Mouse (Mus musculus) NIH3T3 (cell line): ENCODE measurements around the gene 6430531B16Rik.
A peak's percentile ranks its signal among the peaks of the same experiment; 100 is the strongest.

Experiments
- DNase-seq: peaks from one replicate; pipeline ENCODE4 v3.0.0-alpha.2; 2012; ENCODE audit warnings: low read depth

Gene 6430531B16Rik

GRCm38 (mm10) chr7:139978278-139978892 lies at the start of gene 6430531B16Rik:
6430531B16Rik (minus strand) TSS chr7:139978755.
- DNase-seq, result no peak

GRCm38 (mm10) chr7:140011336-140011735 lies 32.8 kb upstream of the 6430531B16Rik start:
- DNase-seq, result no peak

GRCm38 (mm10) chr7:140007781-140008180 lies 29.2 kb upstream of the 6430531B16Rik start:
- DNase-seq, result no peak

- no peak for DNase-seq
Measured at GRCm38 (mm10) chr7:140006861-140007611, 28.5 kb upstream of the 6430531B16Rik start.

DNA sequence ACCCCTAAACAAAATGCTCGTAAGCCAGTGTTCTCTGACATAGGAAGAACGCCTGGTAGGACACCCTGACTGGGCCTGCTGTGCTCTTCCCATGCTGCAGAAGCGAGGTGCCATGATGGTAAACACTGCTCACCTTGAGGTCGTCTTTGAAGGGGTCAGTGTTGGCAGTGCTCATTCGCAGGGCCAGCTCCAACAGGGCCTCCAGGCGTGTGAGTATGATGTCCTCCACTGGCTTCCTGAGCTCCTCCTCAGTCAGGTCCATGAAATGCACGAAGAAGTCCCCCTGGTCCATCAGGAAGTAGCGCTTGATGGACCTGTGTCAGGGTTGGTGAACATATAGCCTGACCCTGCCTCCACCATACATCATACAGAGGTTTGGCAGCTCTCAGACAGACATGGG lies 26.1 kb upstream of the 6430531B16Rik start:
- DNase-seq, result no peak

DNA sequence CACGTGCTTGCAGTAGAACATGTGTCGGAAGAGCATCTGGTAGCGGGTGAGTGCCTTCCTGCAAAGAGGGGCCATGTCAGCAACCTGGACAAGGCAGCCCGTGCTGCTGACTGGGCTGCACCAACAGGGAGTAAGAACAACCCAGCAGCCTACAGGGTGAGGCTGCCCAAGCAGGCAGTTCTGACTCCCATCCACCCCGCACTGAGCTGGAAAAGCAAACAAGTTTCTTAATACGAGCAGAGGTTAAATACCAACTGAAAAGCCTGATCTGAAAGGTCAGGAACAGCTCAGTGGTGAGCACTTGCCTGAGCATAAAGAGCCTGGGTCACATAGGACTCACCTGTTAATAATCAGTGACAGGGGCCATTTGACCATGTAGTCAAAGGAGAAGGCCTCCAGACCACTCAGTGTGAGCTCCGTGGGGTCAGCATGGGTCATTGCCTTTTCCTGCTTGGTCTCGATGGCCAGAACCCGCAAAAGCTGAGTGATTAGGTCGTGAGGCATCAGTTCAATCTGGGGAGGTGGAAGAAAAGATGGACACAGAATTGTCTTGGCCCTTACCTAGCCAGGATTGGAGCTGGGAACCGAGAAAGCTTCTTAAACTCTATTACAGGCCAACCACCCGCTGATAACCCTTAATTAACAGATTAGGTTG lies 22.7 kb upstream of the 6430531B16Rik start:
- DNase-seq, result no peak

DNA sequence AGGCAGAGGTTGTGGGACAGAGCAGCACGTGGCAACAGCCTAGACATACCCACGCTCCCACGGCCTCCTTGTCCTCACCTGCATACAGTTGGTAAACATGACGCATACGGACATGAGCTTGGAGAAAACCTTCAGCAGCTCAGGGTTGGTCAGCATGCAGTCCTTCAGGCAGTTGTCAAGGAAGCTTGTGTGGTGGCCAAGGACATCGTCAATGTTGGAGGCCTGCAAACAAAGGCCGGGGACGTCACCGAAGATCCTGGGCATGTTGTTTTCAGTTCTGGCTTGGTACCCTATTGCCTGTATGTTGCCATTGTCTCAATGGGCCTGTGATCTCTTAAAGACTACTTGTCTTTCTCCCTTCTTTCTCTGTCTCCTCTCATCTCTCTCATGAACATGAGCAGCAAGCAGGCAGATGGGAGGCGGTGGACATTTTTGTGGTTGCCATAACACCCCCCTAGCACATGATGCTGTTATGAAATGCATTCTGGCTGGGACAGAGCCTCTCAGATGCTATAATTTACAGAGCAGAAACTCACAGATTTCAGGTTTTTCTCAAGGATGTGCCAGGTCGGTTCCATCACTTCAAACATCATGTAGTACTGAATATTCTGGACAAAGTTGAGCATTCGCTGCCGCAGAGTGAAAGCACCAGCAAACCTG lies 20.3 kb upstream of the 6430531B16Rik start:
- DNase-seq, result no peak

GRCm38 (mm10) chr7:139994676-139995075 lies 16.1 kb upstream of the 6430531B16Rik start:
- DNase-seq, result peak; percentile 87

DNA sequence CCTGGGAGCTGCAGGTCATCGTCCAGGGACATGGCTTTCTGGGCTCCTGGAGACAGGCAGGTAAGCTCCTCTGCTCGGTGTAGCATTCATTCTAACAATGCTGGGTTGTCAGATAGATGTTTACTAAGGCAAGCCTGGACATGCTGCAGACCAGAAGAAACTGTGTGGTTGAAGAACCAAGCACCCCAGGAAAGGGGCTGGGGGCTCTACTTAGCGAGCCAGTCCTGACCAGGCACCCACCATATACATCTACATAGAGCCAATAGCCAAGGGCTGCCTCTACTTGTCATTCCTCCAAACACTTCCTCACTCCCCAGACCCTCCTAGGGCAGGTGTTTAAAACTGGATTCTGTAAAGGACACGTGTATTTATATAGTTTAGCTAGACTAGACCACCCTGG lies 15.6 kb upstream of the 6430531B16Rik start:
- no peak for DNase-seq

DNA sequence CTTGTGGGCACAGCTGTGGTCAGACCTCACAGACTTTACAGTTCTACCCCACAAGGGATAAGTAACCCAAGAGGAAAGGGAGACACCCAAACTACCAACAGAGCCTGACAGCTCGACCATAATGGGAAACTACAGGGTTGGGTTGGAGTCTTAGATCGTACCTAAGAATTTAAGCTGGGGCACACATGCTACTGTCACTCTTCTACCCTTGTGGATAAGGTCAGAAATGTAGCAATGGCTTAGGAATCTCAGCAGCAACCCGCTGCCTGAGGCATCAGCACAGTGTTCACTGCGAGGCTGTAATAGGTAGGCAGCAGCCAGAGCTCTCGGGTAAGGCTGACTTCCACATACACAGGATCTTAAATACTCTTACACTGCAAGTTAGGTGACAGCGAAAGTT lies 15.0 kb upstream of the 6430531B16Rik start:
- no peak for DNase-seq

- no peak for DNase-seq
Measured at GRCm38 (mm10) chr7:139992406-139992805, 13.9 kb upstream of the 6430531B16Rik start, which contains the start of gene Adam8. Adam8 (minus strand) TSS chr7:139992562.

DNA sequence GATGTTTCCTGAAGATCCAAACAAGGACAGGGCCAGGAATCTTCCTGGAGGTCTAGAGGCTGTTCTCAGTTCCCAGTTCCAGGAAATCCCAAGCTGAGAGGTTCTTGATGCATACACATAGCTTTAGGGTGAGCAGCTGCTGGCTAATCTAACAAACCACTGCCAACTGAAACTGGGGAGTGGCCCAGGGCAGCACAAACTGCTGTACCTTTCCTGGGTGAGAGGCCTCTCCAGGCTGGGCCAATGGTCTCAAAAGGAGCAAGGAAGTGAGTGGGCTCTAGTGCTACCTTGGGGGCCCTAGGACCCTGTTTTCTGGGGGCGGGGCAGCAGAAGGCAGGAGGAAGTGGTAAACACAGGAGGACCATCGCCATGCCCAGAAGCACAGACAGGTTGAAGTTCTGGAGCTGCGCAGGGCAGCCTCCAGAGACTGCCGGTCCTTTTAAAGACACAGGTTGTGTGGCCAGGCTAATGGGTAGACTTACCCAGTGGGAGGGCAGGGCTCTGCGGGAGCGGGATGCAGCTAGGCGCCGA lies 12.4 kb upstream of the 6430531B16Rik start:
- peak; percentile 31 for DNase-seq

GRCm38 (mm10) chr7:139988272-139988671 lies 9.7 kb upstream of the 6430531B16Rik start:
- DNase-seq, result no peak

DNA sequence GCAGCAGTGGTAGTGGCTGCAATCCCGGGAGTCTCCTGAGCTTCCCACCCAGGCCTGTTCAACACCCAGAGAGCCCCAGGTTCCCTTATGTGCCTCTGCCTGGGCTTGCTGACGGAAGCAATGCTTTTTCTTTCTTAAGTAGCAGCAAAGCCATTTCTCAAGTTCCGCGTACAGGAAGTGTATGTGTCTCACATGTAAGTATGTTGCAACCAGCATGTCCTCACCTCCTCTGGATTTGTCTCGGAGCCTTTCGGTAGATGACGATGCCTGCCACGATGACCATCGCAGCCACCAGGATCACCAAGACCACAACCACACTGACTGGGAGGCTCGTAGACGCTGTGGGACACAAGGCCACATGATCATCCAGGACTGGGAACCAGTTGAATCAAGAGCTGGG lies 6.0 kb upstream of the 6430531B16Rik start:
- DNase-seq, result no peak

DNA sequence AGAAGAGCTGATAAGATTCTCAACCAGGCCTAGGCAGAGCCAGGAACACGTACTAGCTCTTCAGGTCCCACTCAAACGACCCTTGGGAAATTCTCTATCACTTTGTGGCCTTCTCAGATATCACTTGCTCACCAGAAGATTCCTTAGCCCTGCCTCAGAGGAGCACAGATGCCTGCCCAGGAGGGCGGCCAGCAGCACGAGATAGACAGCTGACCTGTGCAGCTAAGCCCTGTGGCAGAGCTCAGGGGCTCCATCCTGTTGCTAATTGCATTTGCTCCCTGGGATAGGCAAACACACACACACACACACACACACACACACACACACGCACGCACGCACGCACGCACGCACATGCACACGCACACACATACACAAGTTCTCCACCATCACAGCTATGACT lies 3.5 kb upstream of the 6430531B16Rik start:
- DNase-seq, result no peak

GRCm38 (mm10) chr7:139980778-139981177 lies 2.2 kb upstream of the 6430531B16Rik start:
- DNase-seq, result peak; percentile 67

DNA sequence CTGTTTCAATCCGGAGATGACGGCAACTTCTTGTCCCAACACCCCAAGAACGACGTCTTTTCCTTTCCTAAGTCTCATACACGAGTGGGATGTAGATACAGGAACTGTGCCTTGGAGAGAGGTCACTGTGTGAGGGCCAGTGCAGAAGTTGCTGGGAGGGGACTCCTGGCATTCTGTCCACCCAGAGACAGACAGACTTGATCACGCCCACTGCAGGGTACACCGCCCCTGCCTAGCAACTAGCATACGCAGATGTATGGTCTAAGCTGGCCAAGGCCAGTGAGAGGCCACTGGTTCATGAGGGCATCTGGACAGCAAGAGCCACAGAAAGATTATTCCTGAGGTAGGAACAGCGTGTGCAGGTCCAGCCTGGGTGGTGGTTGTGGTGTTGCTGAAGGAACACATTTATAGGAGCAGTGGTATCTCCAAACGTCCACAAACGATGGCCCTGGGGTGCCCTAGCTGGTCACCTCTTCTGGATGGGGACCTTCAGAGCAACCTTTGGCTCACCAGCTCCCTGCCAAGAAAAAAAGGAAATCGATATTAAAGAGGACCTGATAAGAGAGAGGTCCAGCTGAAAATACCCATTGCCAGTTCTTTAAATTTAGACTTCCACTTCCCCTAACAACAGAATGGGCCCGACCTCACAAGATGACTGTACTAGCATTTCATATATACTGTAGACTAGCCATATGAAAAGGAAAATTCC lies 610 bp upstream of the 6430531B16Rik start:
- DNase-seq, result no peak

DNA sequence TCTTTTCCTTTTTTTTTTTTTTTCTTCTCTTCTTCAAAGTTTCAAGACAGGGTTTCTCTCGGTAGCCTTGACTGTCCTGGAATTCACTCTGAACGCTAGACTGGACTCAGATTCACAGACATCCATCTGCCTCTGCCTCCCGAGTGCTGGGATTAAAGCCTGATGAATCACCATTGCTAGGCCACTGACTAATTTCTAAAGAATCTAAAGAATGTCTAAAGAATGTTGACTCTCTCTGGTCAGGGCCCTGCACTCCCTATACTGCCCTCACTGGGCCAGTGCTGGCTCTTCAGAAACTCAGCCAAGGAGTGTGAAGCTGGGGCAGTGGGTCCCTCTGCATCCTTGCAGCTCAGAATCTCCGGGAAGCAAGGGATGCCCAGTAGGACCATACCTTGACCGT lies 3.1 kb downstream of the 6430531B16Rik start:
- DNase-seq, result peak; percentile 16

DNA sequence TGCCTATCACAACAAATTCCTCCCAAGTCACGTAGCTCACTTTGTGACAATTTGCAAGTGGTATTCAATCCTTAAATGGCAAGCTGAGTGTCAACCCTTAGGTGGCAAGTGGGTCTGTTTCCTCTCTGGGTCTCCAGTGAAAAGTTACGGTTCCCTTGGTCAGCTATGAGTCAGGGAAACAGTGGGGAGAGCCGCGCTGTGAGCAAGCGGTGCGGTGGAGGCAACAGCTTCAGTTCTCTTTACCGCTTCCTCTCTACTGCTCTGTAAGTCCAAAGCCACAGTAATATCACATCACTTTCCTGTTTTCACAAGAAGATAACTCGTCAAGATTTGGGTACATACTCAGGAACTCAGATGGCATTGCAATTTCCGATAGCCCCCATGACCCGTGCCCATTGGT lies 4.2 kb downstream of the 6430531B16Rik start:
- DNase-seq, result no peak

DNA sequence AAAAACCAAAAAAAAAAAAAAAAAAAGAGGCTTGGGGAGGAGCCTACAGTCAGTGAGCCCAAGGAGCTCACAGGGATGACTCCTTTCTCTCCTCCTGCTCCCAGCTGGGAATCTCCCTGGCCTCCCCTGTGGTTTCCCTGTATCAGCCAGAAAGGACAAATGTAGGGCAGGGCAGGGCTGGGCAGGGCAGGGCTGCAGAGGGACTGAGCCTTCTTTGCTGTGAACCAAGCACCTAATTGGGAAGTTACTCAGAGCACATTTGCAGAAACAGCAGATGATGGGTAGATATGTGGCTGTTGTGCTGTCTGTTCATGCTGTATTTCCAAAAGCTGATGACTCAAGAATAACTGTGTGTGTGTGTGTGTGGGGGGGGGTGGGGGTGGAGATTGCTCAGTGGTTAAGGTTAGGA lies 5.6 kb downstream of the 6430531B16Rik start:
- DNase-seq, result peak; percentile 64

- peak; percentile 84 for DNase-seq
Measured at GRCm38 (mm10) chr7:139971436-139971835, 7.1 kb downstream of the 6430531B16Rik start.

DNA sequence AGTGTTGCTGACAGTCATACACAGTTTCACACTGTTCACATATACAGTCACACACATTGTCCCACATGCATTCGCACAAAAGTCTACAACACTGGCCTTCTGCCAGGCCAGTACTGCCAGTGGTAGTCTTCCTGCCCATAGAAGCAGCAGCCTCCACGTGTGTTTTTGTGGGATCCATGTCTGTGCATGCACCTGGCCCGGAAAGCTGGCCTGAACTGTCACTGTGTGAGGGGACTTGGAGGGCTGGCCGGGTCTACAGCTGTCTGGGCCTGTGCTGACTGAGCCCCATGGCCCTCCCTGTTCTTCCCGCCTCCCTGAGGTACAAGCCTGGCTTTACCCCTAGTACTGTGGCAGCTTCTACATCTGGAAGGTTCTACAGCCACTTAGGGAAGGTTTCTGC lies 7.6 kb downstream of the 6430531B16Rik start:
- DNase-seq, result peak; percentile 37
